18 mouse cellular contexts compared by ENCODE assay signal in the genomic region with DNA sequence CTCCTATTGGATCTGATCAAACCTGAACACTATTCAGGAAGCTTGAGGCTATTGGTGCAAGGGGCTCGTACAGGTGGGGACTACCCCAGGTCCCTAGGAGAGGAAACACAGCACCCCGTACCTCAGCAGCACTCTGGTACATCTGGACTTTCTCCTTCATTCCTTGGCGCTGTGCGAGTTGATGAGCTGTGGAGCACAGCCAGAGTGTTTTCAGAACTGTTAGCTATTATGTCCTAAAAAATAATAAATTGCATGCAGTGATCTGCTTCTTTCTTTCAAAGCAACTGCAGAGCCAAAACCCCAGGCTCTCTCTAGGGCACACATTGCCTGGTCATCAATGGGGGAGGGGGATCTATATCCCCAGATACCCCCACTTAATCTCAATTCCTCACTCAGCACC.
DNase-seq lines count a peak whose midpoint lies in the region; ATAC-seq and TF ChIP-seq lines count a peak whose summit lies in the region.
"Had no signal": no experiment of that assay in that cellular context is flagged by ENCODE, and none has a peak within 500 bp of the region (broad histone marks: within the 10 kb centered on the region; RNA-seq: fewer than 3 reads in every experiment).

No protein-coding gene starts in this region.

- H3K9ac ChIP-seq in embryonic facial prominence, embryonic 14.5 days (ENCODE audit: low read depth, low read length), result no peak overlapping the region
- H3K9ac ChIP-seq in midbrain, postnatal 0 days (replicated peaks; ENCODE audit: low read length, poor library complexity, severe bottlenecking), result no peak overlapping the region
- H3K9ac ChIP-seq: neural tube, embryonic 12.5 days had no signal

- no peak overlapping the region for H3K4me3 ChIP-seq in heart, embryonic 10.5 days
- no peak overlapping the region for H3K4me3 ChIP-seq in embryonic facial prominence, embryonic 14.5 days (ENCODE audit: low read depth, low read length)
- no peak overlapping the region for H3K4me3 ChIP-seq in midbrain, postnatal 0 days (ENCODE audit: low read depth, low read length)
- H3K4me3 ChIP-seq: neural tube, embryonic 12.5 days had no signal

- no peak for ATAC-seq in embryonic facial prominence, embryonic 14.5 days (ENCODE audit: low read depth)
- no peak for ATAC-seq in midbrain, postnatal 0 days (ENCODE audit: low FRiP score)
- ATAC-seq: forebrain, embryonic 14.5 days had no signal

- H3K9me3 ChIP-seq in heart, embryonic 10.5 days, result no peaks in the 10 kb centered on the region
- no peaks in the 10 kb centered on the region for H3K9me3 ChIP-seq in embryonic facial prominence, embryonic 14.5 days (ENCODE audit: control insufficient read depth, low read length)
- H3K9me3 ChIP-seq in midbrain, postnatal 0 days (ENCODE audit: low read length), result no peaks in the 10 kb centered on the region
- H3K9me3 ChIP-seq: neural tube, embryonic 12.5 days had no signal

- no peak overlapping the region for H3K27ac ChIP-seq in heart, embryonic 10.5 days
- 0 out of 2 replicates have a peak overlapping the region, but pooled peaks have one; percentile 6 for H3K27ac ChIP-seq in embryonic facial prominence, embryonic 14.5 days (replicated peaks; ENCODE audit: low read depth, low read length)
- H3K27ac ChIP-seq in midbrain, postnatal 0 days (ENCODE audit: low read depth, low read length), result no peak overlapping the region
- H3K27ac ChIP-seq: neural tube, embryonic 12.5 days had no signal

- peak; percentile 36 to 54 for DNase-seq in heart, postnatal 10 days
- no peak for DNase-seq in heart, embryonic 10.5 days (ENCODE audit: low spot score)
- DNase-seq in embryonic facial prominence, embryonic 14.5 days (ENCODE audit: low spot score), result peak; percentile 51
- peak; percentile 9 to 25 for DNase-seq in gastrocnemius, postnatal 36 days
- DNase-seq in lung, postnatal 14 days, result peak; percentile 33
- no peak for DNase-seq in midbrain, postnatal 0 days (ENCODE audit: low spot score)
- no peak for DNase-seq in spleen, postnatal 36 days (ENCODE audit: low spot score in 2 of 2)
- DNase-seq: adrenal gland, postnatal 25 days; B cell, adult 2 months; cerebellum, adult 2 months; kidney, adult 2 months; kidney, postnatal 36 days; layer of hippocampus, adult 9-11 months; right cerebral cortex, postnatal 14 days; thymus, postnatal 25 days had no signal

- intact Hi-C loops in heart, postnatal 10 days (cut with DNase I), result loop anchor here (10.0 kb wide), 2 partner anchors 347 to 577 kb away; no protein-coding TSS in a partner anchor
- intact Hi-C loops in gastrocnemius, postnatal 36 days (cut with DNase I), result no loop called here

- peaks cover 28% of the 10 kb centered on the region; the same call in 1 of the 2 replicates for H3K27me3 ChIP-seq in heart, embryonic 10.5 days (ENCODE audit: insufficient read depth, poor library complexity, severe bottlenecking)
- H3K27me3 ChIP-seq in embryonic facial prominence, embryonic 14.5 days (replicated peaks; ENCODE audit: control insufficient read depth, insufficient read depth, low read length), result no peaks in the 10 kb centered on the region
- no peaks in the 10 kb centered on the region for H3K27me3 ChIP-seq in midbrain, postnatal 0 days (ENCODE audit: insufficient read depth, low read length)
- H3K27me3 ChIP-seq: neural tube, embryonic 12.5 days had no signal

- WGBS in heart, embryonic 10.5 days, result 76% methylated on average over 4 of the region's 4 CpGs
- 55% methylated on average over 4 of the region's 4 CpGs for WGBS in embryonic facial prominence, embryonic 14.5 days
- 87% methylated on average over 4 of the region's 4 CpGs for WGBS in midbrain, postnatal 0 days

- H3K4me1 ChIP-seq in heart, embryonic 10.5 days, result no peaks in the 10 kb centered on the region
- peaks cover 19% of the 10 kb centered on the region for H3K4me1 ChIP-seq in embryonic facial prominence, embryonic 14.5 days (ENCODE audit: control insufficient read depth, insufficient read depth, low read length)
- no peaks in the 10 kb centered on the region for H3K4me1 ChIP-seq in midbrain, postnatal 0 days (ENCODE audit: insufficient read depth, low read length)

- TF ChIP-seq CTCF in midbrain, postnatal 0 days (IDR thresholded peaks at IDR 0.05), result no peak

- H3K4me2 ChIP-seq in embryonic facial prominence, embryonic 14.5 days (ENCODE audit: low read depth, low read length), result no peak overlapping the region
- H3K4me2 ChIP-seq in midbrain, postnatal 0 days (ENCODE audit: low read depth, low read length, poor library complexity, severe bottlenecking), result no peak overlapping the region
- H3K4me2 ChIP-seq: heart, embryonic 11.5 days; neural tube, embryonic 12.5 days had no signal

- no peaks in the 10 kb centered on the region for H3K36me3 ChIP-seq in heart, embryonic 10.5 days
- H3K36me3 ChIP-seq in embryonic facial prominence, embryonic 14.5 days (ENCODE audit: control insufficient read depth, insufficient read depth, low read length), result no peaks in the 10 kb centered on the region
- H3K36me3 ChIP-seq in midbrain, postnatal 0 days (ENCODE audit: insufficient read depth, low read length), result no peaks in the 10 kb centered on the region
- H3K36me3 ChIP-seq: neural tube, embryonic 12.5 days had no signal

Comparison
In these comparisons a context has a peak if more than half of its experiments do, and no peak if none do; other contexts are left out.
1. DNase-seq: peak in heart, postnatal 10 days (2 of 2), embryonic facial prominence, embryonic 14.5 days (single experiment), gastrocnemius, postnatal 36 days (2 of 2) and lung, postnatal 14 days (single experiment); none in heart, embryonic 10.5 days (single experiment), midbrain, postnatal 0 days (single experiment) and spleen, postnatal 36 days (0 of 2).